Comparison of ENCODE assay signal across 14 mouse cellular contexts in genomic region chr4:114409511-114409910, GRCm38 (mm10). TPM values are rescaled to one million over a fixed set of nuclear protein-coding genes. Genes with fewer than 3 reads are reported as not detected.
DNase-seq lines count a peak whose midpoint lies in the region; ATAC-seq and TF ChIP-seq lines count a peak whose summit lies in the region.
"Had no signal": no experiment of that assay in that cellular context is flagged by ENCODE, and none has a peak within 500 bp of the region (broad histone marks: within the 10 kb centered on the region; RNA-seq: fewer than 3 reads in every experiment).

No protein-coding gene starts in this region.

- no peaks in the 10 kb centered on the region for H3K9me3 ChIP-seq in kidney, embryonic 16.5 days (ENCODE audit: low read length)

- no peak overlapping the region for H3K4me3 ChIP-seq in gastrocnemius, adult 2 months
- H3K4me3 ChIP-seq in left cerebral cortex, adult 2 months = no peak overlapping the region
- peak overlapping the region; percentile 33 for H3K4me3 ChIP-seq in kidney, embryonic 16.5 days (ENCODE audit: low read length)
- H3K4me3 ChIP-seq: layer of hippocampus, adult 2 months had no signal

- peak overlapping the region; percentile 32 for H3K9ac ChIP-seq in kidney, embryonic 16.5 days (replicated peaks; ENCODE audit: low read length)

- peak; percentile 72 for ATAC-seq in kidney, embryonic 16.5 days (ENCODE audit: low FRiP score, low TSS enrichment)
- ATAC-seq in megakaryocyte, adult 5-6 weeks (ENCODE audit: poor library complexity, severe bottlenecking) = no peak
- ATAC-seq: forebrain, embryonic 16.5 days had no signal

- no peak for DNase-seq in gastrocnemius, adult 2 months
- DNase-seq in gastrocnemius, postnatal 10 days = no peak
- DNase-seq in left cerebral cortex, adult 2 months (ENCODE audit: extremely low spot score in 1 of 2, low spot score in 2 of 2) = no peak
- no peak for DNase-seq in left cerebral cortex, postnatal 36 days (ENCODE audit: low spot score in 2 of 2)
- peak; percentile 65 for DNase-seq in Muller cell, postnatal 12 days (ENCODE audit: inconsistent ontology term)
- DNase-seq in c-Kit-positive CD71-positive TER-119-positive erythroid progenitor cells, embryonic 14.5 days (ENCODE audit: low spot score) = no peak
- DNase-seq: adrenal gland, adult 8-10 months; B cell, adult 2 months; embryo, embryonic 11 days; lung, postnatal 36 days had no signal

- peak overlapping the region; percentile 94 for H3K4me2 ChIP-seq in kidney, embryonic 16.5 days (replicated peaks; ENCODE audit: low read depth, low read length)

- peaks cover 11% of the 10 kb centered on the region; the same call in 1 of the 2 replicates for H3K27me3 ChIP-seq in kidney, embryonic 16.5 days (ENCODE audit: insufficient read depth, low read length)

- no peaks in the 10 kb centered on the region for H3K36me3 ChIP-seq in kidney, embryonic 16.5 days (ENCODE audit: insufficient read depth, low read length)

- intact Hi-C loops in gastrocnemius, adult 2 months (cut with DNase I) = loop anchor here (5.0 kb wide), 1 partner anchor 228 kb away; no protein-coding TSS in a partner anchor
- intact Hi-C loops in left cerebral cortex, adult 2 months (cut with DNase I) = loop anchor here (5.0 kb wide), 2 partner anchors 33 to 37 kb away; no protein-coding TSS in a partner anchor
- intact Hi-C loops in left cerebral cortex, postnatal 36 days (cut with DNase I) = loop anchor here (5.0 to 10.0 kb wide), 2 partner anchors 33 to 225 kb away; no protein-coding TSS in a partner anchor

- H3K4me1 ChIP-seq in kidney, embryonic 16.5 days (ENCODE audit: insufficient read depth, low read length) = peaks cover 58% of the 10 kb centered on the region

- TF ChIP-seq CTCF in gastrocnemius, adult 2 months (IDR thresholded peaks at IDR 0.05) = no peak
- TF ChIP-seq CTCF in left cerebral cortex, adult 2 months (IDR thresholded peaks at IDR 0.05) = no peak

- H3K27ac ChIP-seq in gastrocnemius, adult 2 months = peak overlapping the region; percentile 51; the same call in 1 of the 2 replicates
- H3K27ac ChIP-seq in left cerebral cortex, adult 2 months = peak overlapping the region; percentile 24; the same call in 1 of the 2 replicates
- H3K27ac ChIP-seq in kidney, embryonic 16.5 days (ENCODE audit: low read length) = peak overlapping the region; percentile 48
- H3K27ac ChIP-seq: layer of hippocampus, adult 2 months had no signal

RNA-seq across cellular contexts. Expression of gene Trabd2b, which starts 3.0 kb away (rescaled TPM):
- 1 to 10 TPM in 1 of 2 experiments, under 1 TPM in 1; 0.71 to 1.3 TPM for total RNA-seq in gastrocnemius, adult 2 months (2021)
- 1 to 10 TPM; 2.7 to 2.8 TPM for total RNA-seq in gastrocnemius, postnatal 10 days (2021)
- 1 to 10 TPM; 4.8 to 6.7 TPM for total RNA-seq in left cerebral cortex, adult 2 months (2021)
- 1 to 10 TPM; 4.4 to 4.9 TPM for total RNA-seq in left cerebral cortex, postnatal 36 days (2021)
- 5.7 and 6.1 TPM in 2 replicates for polyA plus RNA-seq in kidney, embryonic 16.5 days (2015; fragmentation: Nextera tagmentation; extraction: Ambion mirVana)
- not detected in 2 replicates for total RNA-seq in megakaryocyte, adult 5-6 weeks (2015)
- total RNA-seq in megakaryocyte, adult 5-6 weeks (2017) = under 0.01 TPM in 1 of 2 replicates, not detected in the other
